Mouse (Mus musculus) limb, embryonic 13.5 days (tissue): ENCODE data around the gene Csnka2ip. TPM values are rescaled to one million over a fixed set of nuclear protein-coding genes. Genes with fewer than 3 reads are reported as not detected.
A peak's percentile ranks its signal among the peaks of the same experiment; 100 is the strongest.

Experiments
- ATAC-seq: fragments of 200-750 bp; cut with Nextera tagmentation; 2 replicates; pipeline ENCODE4 v1.8.0; 2017; ENCODE audit warnings: low read depth, moderate number of reproducible peaks, moderate TSS enrichment; ENCODE audit not compliant: low FRiP score
- H3K27ac ChIP-seq: fragments of 300-500 bp; sonication (generic); 2 replicates; pipeline ENCODE4 v1.5.1; 2015; ENCODE audit warnings: inconsistent platforms, mild to moderate bottlenecking, moderate library complexity
- H3K27me3 ChIP-seq: fragments of 300-500 bp; sonication (generic); 2 replicates; pipeline ENCODE4 v1.6.1; 2015; ENCODE audit warnings: mild to moderate bottlenecking, inconsistent platforms
- H3K36me3 ChIP-seq: fragments of 300-500 bp; sonication (generic); 2 replicates; pipeline ENCODE4 v1.6.1; 2015; ENCODE audit warnings: inconsistent platforms, mild to moderate bottlenecking, moderate library complexity
- H3K4me1 ChIP-seq: fragments of 300-500 bp; sonication (generic); 2 replicates; pipeline ENCODE4 v1.6.1; 2015; ENCODE audit warnings: inconsistent platforms
- H3K4me2 ChIP-seq: fragments of 300-500 bp; sonication (generic); replicated peaks from 2 replicates; pipeline ENCODE4 v1.6.1; 2015; ENCODE audit warnings: inconsistent platforms, mild to moderate bottlenecking, moderate library complexity
- H3K4me3 ChIP-seq: fragments of 300-500 bp; sonication (generic); 2 replicates; pipeline ENCODE4 v1.5.1; 2015; ENCODE audit warnings: moderate library complexity, mild to moderate bottlenecking, inconsistent platforms
- H3K9ac ChIP-seq: fragments of 300-500 bp; sonication (generic); 2 replicates; pipeline ENCODE4 v1.6.1; 2015; ENCODE audit warnings: mild to moderate bottlenecking, inconsistent platforms
- H3K9me3 ChIP-seq: fragments of 300-500 bp; sonication (generic); 2 replicates; pipeline ENCODE4 v1.6.1; 2016; ENCODE audit warnings: inconsistent platforms
- WGBS: fragments of 180-500 bp; shearing (Covaris S2); methylation state at CpG from one replicate; pipeline ENCODE4 v1.1.7; 2015; 5-methylcytosine and 5-hydroxymethylcytosine counted together
- polyA plus RNA-seq: library from polyadenylated mRNA; unstranded; fragments of >200 nt; fragmentation: Nextera tagmentation; extraction: Ambion mirVana; gene quantifications from 2 replicates; pipeline ENCODE4 v1.2.1, GENCODE M21; 2015

Gene Csnka2ip
- not detected in 2 replicates for polyA plus RNA-seq

DNA sequence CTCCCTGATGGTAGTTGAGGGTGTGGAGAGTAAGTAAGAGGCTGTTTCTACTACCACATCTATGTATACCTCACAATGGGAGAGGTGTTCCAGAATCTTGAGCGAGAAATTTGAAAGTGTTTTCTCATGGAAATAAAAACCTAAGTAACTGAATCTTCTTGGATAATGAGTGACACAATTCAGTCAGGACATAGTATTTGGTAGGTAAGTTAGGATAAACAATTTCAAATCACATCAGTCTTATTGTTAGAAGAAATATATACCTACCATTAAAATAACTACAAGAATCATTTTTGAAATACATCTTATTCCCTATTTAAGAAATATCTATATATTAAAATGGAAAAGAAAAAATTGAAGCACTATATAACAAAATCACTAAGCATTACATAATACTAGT is at the start of gene Csnka2ip:
TSS of gene Csnka2ip (minus strand) at position 101 of the 400 bp plus-strand sequence.
- H3K9me3 ChIP-seq, result no peaks in the 10 kb centered on the region
- H3K36me3 ChIP-seq, result no peaks in the 10 kb centered on the region
- H3K9ac ChIP-seq, result no peak within 1 kb of the TSS
- H3K27me3 ChIP-seq, result no peaks in the 10 kb centered on the region
- H3K4me3 ChIP-seq, result no peak within 1 kb of the TSS
- H3K4me1 ChIP-seq, result no peaks in the 10 kb centered on the region
- 93% methylated on average over 1 of the region's 1 CpGs for WGBS
- no peak for ATAC-seq
- H3K27ac ChIP-seq, result no peak within 1 kb of the TSS
- no peak within 1 kb of the TSS for H3K4me2 ChIP-seq

DNA sequence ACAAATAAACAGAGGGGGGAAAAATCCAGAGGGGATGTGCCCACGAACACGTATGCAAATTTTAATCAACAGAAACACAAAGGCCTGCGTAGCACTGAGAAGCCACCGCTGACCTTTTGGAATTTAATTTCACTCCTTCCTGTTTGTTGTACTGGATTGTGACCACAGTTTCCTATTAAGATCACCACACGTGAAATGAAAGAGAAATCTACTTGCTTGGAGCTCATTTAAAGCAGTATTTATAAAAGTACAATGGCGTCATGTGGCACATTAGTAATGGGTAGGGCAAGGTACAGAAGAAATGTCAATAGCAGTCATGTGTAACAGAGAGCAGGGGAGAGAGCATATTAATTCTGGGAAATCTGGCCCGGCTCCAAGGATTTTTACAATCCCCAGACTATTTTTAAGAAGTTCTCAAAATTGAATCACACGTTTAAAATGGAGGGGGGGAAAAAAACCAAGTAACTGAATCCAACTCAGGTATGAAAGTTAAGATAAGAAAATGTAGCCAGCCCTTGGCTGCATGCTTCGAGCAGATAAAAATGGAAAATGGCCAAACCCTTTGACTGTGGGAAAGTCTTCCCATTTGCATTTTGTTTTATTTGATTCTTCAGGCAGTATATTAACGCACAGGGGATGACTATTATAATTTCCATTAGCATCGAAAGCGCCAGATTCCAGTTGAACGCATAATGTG is 47.5 kb upstream of the Csnka2ip start:
- Histone ChIP-seq H3K4me3 (no peak overlapping the region), H3K9ac (no peak overlapping the region), H3K27me3 (no peaks in the 10 kb centered on the region), H3K36me3 (no peaks in the 10 kb centered on the region), H3K9me3 (no peaks in the 10 kb centered on the region), H3K27ac (no peak overlapping the region), H3K4me1 (peaks cover 3% of the 10 kb centered on the region; the same call in 1 of the 2 replicates), H3K4me2 (no peak overlapping the region)
- peak; percentile 54 for ATAC-seq
- 53% methylated on average over 13 of the region's 13 CpGs for WGBS

GRCm38 (mm10) chr16:64647771-64648170 is 45.6 kb upstream of the Csnka2ip start:
- Histone ChIP-seq H3K4me3 (no peak overlapping the region), H3K4me1 (peaks cover 3% of the 10 kb centered on the region; the same call in 1 of the 2 replicates), H3K36me3 (no peaks in the 10 kb centered on the region), H3K27me3 (no peaks in the 10 kb centered on the region), H3K9ac (no peak overlapping the region), H3K4me2 (no peak overlapping the region), H3K27ac (no peak overlapping the region), H3K9me3 (no peaks in the 10 kb centered on the region)
- no peak for ATAC-seq
- WGBS, result 84% methylated on average over 2 of the region's 2 CpGs

GRCm38 (mm10) chr16:64635110-64635509 is 32.9 kb upstream of the Csnka2ip start:
- Histone ChIP-seq H3K27ac (no peak overlapping the region), H3K27me3 (no peaks in the 10 kb centered on the region), H3K4me2 (no peak overlapping the region), H3K4me1 (no peaks in the 10 kb centered on the region), H3K9me3 (no peaks in the 10 kb centered on the region), H3K36me3 (no peaks in the 10 kb centered on the region), H3K9ac (no peak overlapping the region), H3K4me3 (no peak overlapping the region)
- ATAC-seq, result no peak
- 73% methylated on average over 1 of the region's 1 CpGs for WGBS

GRCm38 (mm10) chr16:64620116-64620515 is 17.9 kb upstream of the Csnka2ip start:
- WGBS, result 84% methylated on average over 6 of the region's 6 CpGs
- H3K4me1 ChIP-seq, result no peaks in the 10 kb centered on the region
- H3K4me3 ChIP-seq, result no peak overlapping the region
- H3K4me2 ChIP-seq, result no peak overlapping the region
- H3K27me3 ChIP-seq, result no peaks in the 10 kb centered on the region
- H3K27ac ChIP-seq, result no peak overlapping the region
- ATAC-seq, result no peak
- H3K9me3 ChIP-seq, result no peaks in the 10 kb centered on the region
- no peak overlapping the region for H3K9ac ChIP-seq
- H3K36me3 ChIP-seq, result no peaks in the 10 kb centered on the region

DNA sequence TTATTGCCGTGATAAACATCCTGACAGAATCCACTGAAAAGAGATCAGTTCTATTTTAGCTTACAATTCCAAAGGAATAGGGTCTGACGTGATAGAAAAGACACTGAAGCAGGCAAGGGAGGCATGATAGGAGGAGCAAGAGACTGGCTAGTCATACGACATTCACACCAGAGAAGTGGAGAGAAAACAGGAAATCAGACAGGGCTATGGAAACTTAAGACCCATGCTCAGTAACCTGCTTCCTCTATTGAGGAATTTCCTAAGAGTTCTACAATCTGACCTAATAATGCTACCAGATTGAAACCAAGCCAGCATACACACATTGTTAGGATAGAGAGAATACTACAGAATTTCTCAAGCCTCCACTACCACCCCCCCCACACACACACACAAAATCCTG is 12.4 kb upstream of the Csnka2ip start:
- Histone ChIP-seq H3K27ac (no peak overlapping the region), H3K9ac (no peak overlapping the region), H3K36me3 (no peaks in the 10 kb centered on the region), H3K4me2 (no peak overlapping the region), H3K4me1 (no peaks in the 10 kb centered on the region), H3K4me3 (no peak overlapping the region), H3K27me3 (no peaks in the 10 kb centered on the region), H3K9me3 (no peaks in the 10 kb centered on the region)
- WGBS, result 71% methylated on average over 3 of the region's 3 CpGs
- ATAC-seq, result no peak

DNA sequence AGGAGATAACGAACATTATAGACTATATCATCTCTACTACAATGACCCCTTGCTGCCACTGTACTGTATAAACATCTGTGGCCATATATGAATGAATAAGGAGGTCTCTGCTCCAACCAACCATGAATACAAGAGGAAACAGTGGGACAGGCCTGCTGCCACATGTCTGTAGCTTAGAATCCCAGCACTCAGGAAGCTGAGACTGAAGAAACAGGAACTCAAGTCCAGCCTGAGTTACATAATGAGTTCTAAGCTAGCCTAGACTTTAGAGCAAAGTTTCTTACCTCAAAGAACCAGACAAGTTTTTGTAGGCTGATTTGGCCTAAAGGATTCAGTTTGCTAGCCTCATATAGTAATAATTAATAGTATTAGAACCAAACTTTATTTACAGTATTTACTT is 5.6 kb upstream of the Csnka2ip start:
- Histone ChIP-seq H3K27ac (no peak overlapping the region), H3K9me3 (no peaks in the 10 kb centered on the region), H3K4me3 (no peak overlapping the region), H3K27me3 (no peaks in the 10 kb centered on the region), H3K9ac (no peak overlapping the region), H3K4me2 (no peak overlapping the region), H3K36me3 (no peaks in the 10 kb centered on the region), H3K4me1 (no peaks in the 10 kb centered on the region)
- ATAC-seq, result no peak
- 83% methylated on average over 1 of the region's 1 CpGs for WGBS

GRCm38 (mm10) chr16:64586825-64587224 is 15.4 kb downstream of the Csnka2ip start:
- Histone ChIP-seq H3K27ac (no peak overlapping the region), H3K4me1 (no peaks in the 10 kb centered on the region), H3K4me2 (no peak overlapping the region), H3K9ac (no peak overlapping the region), H3K36me3 (no peaks in the 10 kb centered on the region), H3K9me3 (no peaks in the 10 kb centered on the region), H3K4me3 (no peak overlapping the region), H3K27me3 (no peaks in the 10 kb centered on the region)
- WGBS, result 44% methylated on average over 2 of the region's 2 CpGs
- 0 out of 2 replicates have a peak, but pooled peaks have one; percentile 26 for ATAC-seq

GRCm38 (mm10) chr16:64586262-64586619 is 16.0 kb downstream of the Csnka2ip start:
- H3K4me2 ChIP-seq, result no peak overlapping the region
- H3K27ac ChIP-seq, result no peak overlapping the region; the same call in 1 of the 2 replicates
- H3K9ac ChIP-seq, result no peak overlapping the region
- H3K27me3 ChIP-seq, result no peaks in the 10 kb centered on the region
- 74% methylated on average over 4 of the region's 4 CpGs for WGBS
- no peaks in the 10 kb centered on the region for H3K4me1 ChIP-seq
- H3K9me3 ChIP-seq, result no peaks in the 10 kb centered on the region
- H3K4me3 ChIP-seq, result no peak overlapping the region
- ATAC-seq, result no peak
- no peaks in the 10 kb centered on the region for H3K36me3 ChIP-seq

DNA sequence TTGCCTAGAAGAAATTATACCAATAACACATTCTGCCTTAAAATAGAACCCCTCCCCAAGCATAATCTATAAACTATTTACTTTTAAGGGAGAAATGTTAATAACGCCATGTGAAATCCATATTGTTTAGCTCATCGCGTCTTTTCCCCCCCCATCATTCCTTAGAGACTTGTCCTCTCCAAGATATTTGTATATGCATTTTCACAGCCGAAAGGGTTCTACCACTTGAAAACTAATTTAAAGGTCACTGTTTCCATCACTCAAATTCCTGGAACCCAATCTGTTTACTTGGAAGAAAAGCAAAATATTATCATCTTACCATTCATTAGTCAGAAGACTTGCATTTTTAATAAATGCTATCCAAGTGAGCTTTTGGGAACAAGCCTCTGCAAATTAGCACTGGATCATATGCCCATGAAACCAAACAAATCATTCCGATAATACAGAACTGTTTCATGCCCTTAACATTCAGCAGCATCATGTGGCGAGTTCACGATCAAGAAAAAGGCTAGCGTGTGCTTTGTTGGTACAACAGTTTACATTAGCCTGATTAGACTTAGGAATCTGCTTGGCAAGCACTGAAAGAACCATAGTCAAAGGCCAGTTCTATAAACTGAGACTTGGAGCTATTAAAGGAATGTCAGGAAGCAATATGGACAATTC is 16.5 kb downstream of the Csnka2ip start:
- Histone ChIP-seq H3K4me1 (no peaks in the 10 kb centered on the region), H3K4me2 (no peak overlapping the region), H3K9ac (no peak overlapping the region), H3K27me3 (no peaks in the 10 kb centered on the region), H3K9me3 (no peaks in the 10 kb centered on the region), H3K27ac (no peak overlapping the region), H3K4me3 (no peak overlapping the region), H3K36me3 (no peaks in the 10 kb centered on the region)
- ATAC-seq, result no peak
- 89% methylated on average over 8 of the region's 8 CpGs for WGBS

DNA sequence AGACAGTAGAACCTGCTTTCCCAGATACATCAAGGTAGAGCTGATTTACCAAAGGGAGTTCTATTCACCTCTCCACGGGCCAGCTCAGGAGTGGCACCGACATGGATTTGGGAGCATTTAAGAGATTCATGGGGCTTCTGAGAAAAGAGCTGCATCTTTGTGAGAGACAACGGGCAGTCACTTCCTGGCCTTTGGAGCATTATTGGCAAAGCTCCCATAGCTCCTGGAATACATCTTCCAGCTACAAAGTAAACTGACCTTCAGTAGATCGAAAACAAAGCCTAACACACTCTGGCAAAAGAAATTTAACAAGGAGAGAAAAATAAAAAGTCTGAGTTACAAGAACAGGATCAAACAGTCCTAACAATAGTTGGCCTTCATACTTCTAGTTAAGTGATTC is 17.6 kb downstream of the Csnka2ip start:
- H3K36me3 ChIP-seq, result no peaks in the 10 kb centered on the region
- H3K27me3 ChIP-seq, result no peaks in the 10 kb centered on the region
- ATAC-seq, result no peak
- H3K4me2 ChIP-seq, result no peak overlapping the region
- WGBS, result 83% methylated on average over 4 of the region's 4 CpGs
- no peak overlapping the region for H3K9ac ChIP-seq
- no peak overlapping the region for H3K27ac ChIP-seq
- no peak overlapping the region for H3K4me3 ChIP-seq
- no peaks in the 10 kb centered on the region for H3K9me3 ChIP-seq
- no peaks in the 10 kb centered on the region for H3K4me1 ChIP-seq

GRCm38 (mm10) chr16:64583406-64583805 is 18.8 kb downstream of the Csnka2ip start:
- no peaks in the 10 kb centered on the region for H3K4me1 ChIP-seq
- no peak overlapping the region for H3K27ac ChIP-seq
- 57% methylated on average over 3 of the region's 3 CpGs for WGBS
- ATAC-seq, result peak; percentile 40; the same call in 1 of the 2 replicates
- no peak overlapping the region for H3K9ac ChIP-seq
- H3K4me3 ChIP-seq, result no peak overlapping the region
- H3K27me3 ChIP-seq, result no peaks in the 10 kb centered on the region
- H3K4me2 ChIP-seq, result no peak overlapping the region
- H3K9me3 ChIP-seq, result no peaks in the 10 kb centered on the region
- no peaks in the 10 kb centered on the region for H3K36me3 ChIP-seq
